Mouse (Mus musculus) brain, embryonic 14.5 days (tissue): ENCODE measurements around the gene Gm10961. TPM values are rescaled to one million over a fixed set of nuclear protein-coding genes. Genes with fewer than 3 reads are reported as not detected.

Experiments used
- DNase-seq: peaks from one replicate; pipeline ENCODE4 v3.0.0-alpha.2; 2011; ENCODE audit warnings: low read depth
- CTCF ChIP-seq: fragments of 200-500 bp; IDR thresholded peaks from 2 replicates; pipeline ENCODE4 v1.5.1; 2012; ENCODE audit warnings: inconsistent platforms, mild to moderate bottlenecking, moderate library complexity, borderline replicate concordance; ENCODE audit not compliant: insufficient read depth, insufficient read length; ENCODE audit errors: extremely low read depth
- POLR2A ChIP-seq: fragments of 200-500 bp; IDR thresholded peaks from 2 replicates; pipeline ENCODE4 v1.6.1; 2012; ENCODE audit warnings: mild to moderate bottlenecking, inconsistent platforms, borderline replicate concordance; ENCODE audit not compliant: poor library complexity, insufficient read depth, insufficient read length, severe bottlenecking; ENCODE audit errors: extremely low read depth
- polyA plus RNA-seq: library from polyadenylated mRNA; depleted of rRNA; stranded (reverse); fragments of >200 nt; gene quantifications from 2 replicates; pipeline ENCODE4 v1.2.3, GENCODE M21; 2012; rRNA removed

Gm10961 gene
- not detected in 2 replicates for polyA plus RNA-seq

GRCm38 (mm10) chr3:107630682-107631522, at the start of gene Gm10961:
TSS of gene Gm10961 (plus strand) at chr3:107631322.
- peak; percentile 76 for DNase-seq
- TF ChIP-seq POLR2A = no peak
- TF ChIP-seq CTCF = no peak

- peak; percentile 42 for DNase-seq
- TF ChIP-seq POLR2A (no peak), CTCF (no peak)
These were observed 48.8 kb upstream of the Gm10961 start for GRCm38 (mm10) chr3:107582130-107582874.

GRCm38 (mm10) chr3:107582875-107583767, 48.0 kb upstream of the Gm10961 start:
- TF ChIP-seq CTCF (no peak), POLR2A (no peak)
- peak; percentile 39 for DNase-seq

GRCm38 (mm10) chr3:107583893-107584292, 47.2 kb upstream of the Gm10961 start:
- no peak for DNase-seq
- TF ChIP-seq CTCF (no peak), POLR2A (no peak)

GRCm38 (mm10) chr3:107586504-107586903, 44.6 kb upstream of the Gm10961 start:
- no peak for DNase-seq
- no peak for TF ChIP-seq POLR2A
- TF ChIP-seq CTCF = no peak

- DNase-seq = no peak
- TF ChIP-seq CTCF (no peak), POLR2A (no peak)
These were observed 39.5 kb upstream of the Gm10961 start for GRCm38 (mm10) chr3:107591612-107592011.

GRCm38 (mm10) chr3:107593632-107594031, 37.5 kb upstream of the Gm10961 start:
- TF ChIP-seq POLR2A = no peak
- no peak for TF ChIP-seq CTCF
- no peak for DNase-seq

GRCm38 (mm10) chr3:107594662-107595263, 36.4 kb upstream of the Gm10961 start, which contains the start of gene Alx3:
TSS of gene Alx3 (plus strand) at chr3:107595031.
- no peak for DNase-seq
- TF ChIP-seq POLR2A = no peak
- TF ChIP-seq CTCF = no peak

GRCm38 (mm10) chr3:107595264-107595937, 35.7 kb upstream of the Gm10961 start:
- TF ChIP-seq CTCF (no peak), POLR2A (no peak)
- peak; percentile 32 for DNase-seq

GRCm38 (mm10) chr3:107595938-107596461, 35.1 kb upstream of the Gm10961 start:
- peak; percentile 65 for DNase-seq
- TF ChIP-seq POLR2A (no peak), CTCF (no peak)
